Mouse (Mus musculus) kidney, adult 2 months (tissue): ENCODE measurements around the gene Chrna1. TPM values are rescaled to one million over a fixed set of nuclear protein-coding genes. Genes with fewer than 3 reads are reported as not detected.

ENCODE experiments used
- DNase-seq: peaks from one replicate; pipeline ENCODE4 v3.0.0; 2021
- H3K27ac ChIP-seq: fragments of 200-500 bp; 2 replicates; pipeline ENCODE4 v1.5.1; 2012; ENCODE audit warnings: low read depth, low read length, control low read depth, inconsistent platforms; ENCODE audit not compliant: insufficient read depth
- H3K27me3 ChIP-seq: fragments of 200-500 bp; replicated peaks from 2 replicates; pipeline ENCODE4 v1.6.1; 2012; ENCODE audit warnings: mild to moderate bottlenecking, moderate library complexity, low read length, inconsistent platforms; ENCODE audit not compliant: control insufficient read depth, insufficient read depth
- H3K36me3 ChIP-seq: fragments of 200-500 bp; 2 replicates; pipeline ENCODE4 v1.6.1; 2012; ENCODE audit warnings: mild to moderate bottlenecking, moderate library complexity, low read length, inconsistent platforms; ENCODE audit not compliant: control insufficient read depth, insufficient read depth
- H3K4me1 ChIP-seq: fragments of 200-500 bp; 2 replicates; pipeline ENCODE4 v1.6.1; 2011; ENCODE audit warnings: low read length; ENCODE audit not compliant: control insufficient read depth, insufficient read depth
- H3K4me3 ChIP-seq: fragments of 200-500 bp; 2 replicates; pipeline ENCODE4 v1.5.1; 2011; ENCODE audit warnings: mild to moderate bottlenecking, low read depth, low read length, control low read depth; ENCODE audit not compliant: insufficient read depth
- CTCF ChIP-seq: fragments of 200-500 bp; conservative IDR thresholded peaks from 2 replicates; pipeline ENCODE4 v1.5.1; 2011; ENCODE audit warnings: low read depth, mild to moderate bottlenecking, control low read depth, low read length, moderate library complexity, mixed read lengths; ENCODE audit not compliant: insufficient read depth, insufficient read length
- POLR2A ChIP-seq: fragments of 200-500 bp; IDR thresholded peaks from one replicate; pipeline ENCODE4 v1.6.1; 2011; ENCODE audit warnings: low read depth, low read length, control low read depth
- WGBS: fragments of 180-500 bp; shearing (Covaris S2); methylation state at CpG from one replicate; pipeline ENCODE4 v1.1.7; 2018; 5-methylcytosine and 5-hydroxymethylcytosine counted together
- polyA plus RNA-seq: library from polyadenylated mRNA; depleted of rRNA; stranded (reverse); fragments of >200 nt; gene quantifications from 2 replicates; pipeline ENCODE4 v1.2.3, GENCODE M21; 2012

Chrna1 gene
- polyA plus RNA-seq, 1 experiment, result not detected

DNA sequence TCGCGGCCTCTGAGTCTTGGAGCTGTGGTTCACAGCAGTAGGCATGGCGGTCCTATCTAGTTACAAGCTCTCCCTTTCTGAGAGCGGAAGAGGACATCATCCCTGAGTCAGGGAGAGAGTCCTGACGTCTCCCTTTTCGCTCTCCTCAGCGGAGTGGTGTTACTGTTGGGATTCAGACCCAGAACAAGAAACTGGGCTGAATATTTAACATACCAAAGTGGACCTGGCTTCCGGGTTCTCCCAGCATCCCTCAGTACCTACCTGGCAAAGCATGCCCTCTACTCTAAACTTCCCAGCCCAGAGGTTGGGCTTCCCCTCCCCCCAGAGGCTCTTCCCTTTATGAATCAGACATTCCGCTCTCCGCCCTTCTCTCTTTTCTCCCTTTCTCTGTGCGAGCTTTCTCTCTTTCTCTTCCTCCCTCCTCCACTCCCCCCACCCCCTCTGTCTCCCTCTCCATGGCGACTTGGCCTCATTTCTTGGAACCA is 5.3 kb upstream of the Chrna1 start:
- peak overlapping the region; percentile 67 for H3K4me3 ChIP-seq
- H3K27ac ChIP-seq, result peak overlapping the region; percentile 78
- 18% methylated on average over 12 of the region's 12 CpGs for WGBS
- H3K27me3 ChIP-seq, result no peaks in the 10 kb centered on the region
- H3K36me3 ChIP-seq, result no peaks in the 10 kb centered on the region
- peak; percentile 56 for DNase-seq
- TF ChIP-seq CTCF (no peak), POLR2A (no peak)
- H3K4me1 ChIP-seq, result no peaks in the 10 kb centered on the region; the same call in 1 of the 2 replicates

- TF ChIP-seq CTCF, result peak; percentile 67
- no peak for TF ChIP-seq POLR2A
- Histone ChIP-seq H3K27me3 (no peaks in the 10 kb centered on the region), H3K4me1 (no peaks in the 10 kb centered on the region; the same call in 1 of the 2 replicates), H3K36me3 (no peaks in the 10 kb centered on the region), H3K27ac (peak overlapping the region; percentile 78), H3K4me3 (peak overlapping the region; percentile 67)
- peak; percentile 84 for DNase-seq
- WGBS, result under 1% methylated on average over 18 of the region's 18 CpGs
These were observed 4.7 kb upstream of the Chrna1 start for GRCm38 (mm10) chr2:73584645-73585346.

GRCm38 (mm10) chr2:73580720-73581119 is 582 bp upstream of the Chrna1 start:
- Histone ChIP-seq H3K36me3 (no peaks in the 10 kb centered on the region), H3K4me3 (no peak overlapping the region), H3K27ac (no peak overlapping the region), H3K4me1 (no peaks in the 10 kb centered on the region; the same call in 1 of the 2 replicates), H3K27me3 (no peaks in the 10 kb centered on the region)
- WGBS, result 95% methylated on average over 5 of the region's 5 CpGs
- no peak for DNase-seq
- TF ChIP-seq POLR2A (no peak), CTCF (no peak)

- no peak overlapping the region for H3K4me3 ChIP-seq
- H3K27ac ChIP-seq, result no peak overlapping the region
- H3K27me3 ChIP-seq, result no peaks in the 10 kb centered on the region
- no peak for TF ChIP-seq CTCF
- TF ChIP-seq POLR2A, result no peak
- H3K4me1 ChIP-seq, result no peaks in the 10 kb centered on the region
- DNase-seq, result no peak
- H3K36me3 ChIP-seq, result no peaks in the 10 kb centered on the region
- WGBS, result 36% methylated on average over 5 of the region's 5 CpGs
These were observed 970 bp downstream of the Chrna1 start for GRCm38 (mm10) chr2:73579168-73579567.

DNA sequence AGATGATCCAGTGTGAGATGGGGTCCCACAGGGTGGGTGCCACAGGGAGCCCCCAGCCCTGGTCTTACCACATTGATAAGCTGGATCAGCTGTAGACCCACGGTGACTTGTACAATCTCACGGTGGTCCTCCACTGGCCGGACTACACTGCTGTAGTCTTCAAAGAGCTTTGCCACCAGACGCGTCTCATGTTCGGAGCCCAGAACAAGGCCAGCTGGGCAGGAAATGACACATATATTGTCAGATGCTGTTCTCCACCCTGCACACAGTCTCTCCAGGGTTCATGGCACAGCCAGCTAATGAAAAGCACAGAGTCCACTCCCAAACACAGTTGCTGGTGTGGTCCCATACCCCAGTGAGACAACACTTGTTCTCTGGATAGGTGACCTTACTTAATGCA is 5.7 kb downstream of the Chrna1 start:
- Histone ChIP-seq H3K4me1 (no peaks in the 10 kb centered on the region), H3K4me3 (no peak overlapping the region), H3K27ac (no peak overlapping the region), H3K27me3 (no peaks in the 10 kb centered on the region), H3K36me3 (no peaks in the 10 kb centered on the region)
- WGBS, result 76% methylated on average over 6 of the region's 6 CpGs
- no peak for TF ChIP-seq CTCF
- TF ChIP-seq POLR2A, result no peak
- no peak for DNase-seq

DNA sequence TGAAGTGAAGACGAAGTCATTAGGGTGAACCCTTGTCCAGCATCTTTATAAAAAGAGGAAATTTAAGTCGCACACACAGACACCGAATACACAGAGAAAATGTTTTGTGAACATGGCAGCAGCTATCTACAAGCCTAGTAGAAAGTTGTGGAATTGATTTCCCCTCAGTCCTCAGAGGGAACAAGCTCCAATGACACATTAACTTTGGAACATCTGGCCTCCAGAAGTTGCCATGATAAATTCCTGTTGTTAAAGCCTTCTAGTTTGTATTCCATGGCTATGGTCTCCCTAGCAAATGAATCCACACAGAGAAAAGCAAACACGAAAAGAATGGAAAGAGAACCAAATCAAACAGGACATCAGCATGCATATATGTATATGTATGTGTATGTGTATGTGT is 6.6 kb downstream of the Chrna1 start:
- Histone ChIP-seq H3K36me3 (no peaks in the 10 kb centered on the region), H3K4me3 (no peak overlapping the region), H3K27me3 (no peaks in the 10 kb centered on the region), H3K4me1 (no peaks in the 10 kb centered on the region), H3K27ac (no peak overlapping the region)
- TF ChIP-seq POLR2A (no peak), CTCF (no peak)
- DNase-seq, result no peak
- 89% methylated on average over 4 of the region's 4 CpGs for WGBS

DNA sequence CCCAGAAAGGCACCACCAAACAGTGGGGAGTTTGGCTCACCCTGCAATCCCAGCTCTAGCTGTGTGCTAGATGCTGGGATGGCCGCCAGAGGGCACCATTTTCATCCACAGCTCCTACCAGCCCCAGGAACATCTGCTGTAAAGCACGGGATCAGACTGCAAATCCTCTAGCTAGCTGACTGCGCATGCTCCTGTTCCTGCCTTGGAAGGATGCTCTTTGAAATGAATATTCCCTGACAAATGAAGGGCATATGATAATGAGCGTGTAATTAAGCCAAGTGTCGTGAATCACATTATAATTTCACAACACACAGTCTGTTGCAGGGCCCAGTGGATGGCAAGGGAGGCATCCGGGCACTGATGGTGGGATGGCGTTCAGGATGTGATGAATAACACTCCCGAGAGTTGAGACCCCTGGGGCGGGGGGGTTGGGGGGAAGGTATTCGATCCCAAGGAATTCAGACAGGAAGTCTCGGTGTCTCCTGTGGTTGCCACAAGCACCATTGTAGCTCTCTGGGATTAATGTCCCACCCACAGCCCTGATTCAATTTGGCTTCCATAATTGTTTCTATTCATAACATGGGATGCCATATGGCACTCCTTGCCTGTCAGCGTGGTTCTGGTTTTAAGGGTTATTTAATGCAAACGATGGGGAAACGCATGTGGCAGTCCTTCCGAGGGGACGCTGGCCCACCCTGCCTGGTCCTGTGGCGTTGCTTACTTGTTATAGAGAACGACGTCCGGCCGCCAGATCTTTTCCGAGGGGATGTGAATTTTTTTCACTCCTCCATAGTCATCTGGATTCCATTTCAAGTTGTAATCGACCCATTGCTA is 7.4 kb downstream of the Chrna1 start:
- no peak overlapping the region for H3K27ac ChIP-seq
- H3K4me1 ChIP-seq, result no peaks in the 10 kb centered on the region
- peak; percentile 71 for DNase-seq
- H3K4me3 ChIP-seq, result no peak overlapping the region
- peak; percentile 88 for TF ChIP-seq CTCF
- TF ChIP-seq POLR2A, result no peak
- H3K27me3 ChIP-seq, result no peaks in the 10 kb centered on the region
- WGBS, result 37% methylated on average over 23 of the region's 23 CpGs
- H3K36me3 ChIP-seq, result no peaks in the 10 kb centered on the region
